Mouse (Mus musculus): ENCODE results near the gene Spag17.

Spag17 gene

DNA sequence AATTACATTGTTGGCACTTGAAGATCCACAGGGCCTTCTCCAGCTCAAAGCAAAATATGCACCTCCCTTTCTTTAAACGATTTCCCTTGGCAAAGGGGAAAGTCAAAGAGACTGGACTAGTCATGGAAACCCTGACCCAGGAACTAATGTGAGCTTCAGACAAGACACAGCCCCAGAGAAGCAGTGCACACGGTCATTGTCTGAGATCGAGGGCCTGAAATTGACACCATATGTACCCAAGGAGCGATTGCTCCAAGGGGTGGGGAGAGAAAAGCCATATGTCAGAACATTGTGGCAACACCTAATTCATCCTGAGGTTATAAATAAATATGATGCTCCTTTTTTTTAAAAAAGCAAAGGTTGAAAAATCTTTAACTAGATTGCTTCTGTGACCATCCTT lies 80.7 kb downstream of the Spag17 start:
- no peak for DNase-seq

DNA sequence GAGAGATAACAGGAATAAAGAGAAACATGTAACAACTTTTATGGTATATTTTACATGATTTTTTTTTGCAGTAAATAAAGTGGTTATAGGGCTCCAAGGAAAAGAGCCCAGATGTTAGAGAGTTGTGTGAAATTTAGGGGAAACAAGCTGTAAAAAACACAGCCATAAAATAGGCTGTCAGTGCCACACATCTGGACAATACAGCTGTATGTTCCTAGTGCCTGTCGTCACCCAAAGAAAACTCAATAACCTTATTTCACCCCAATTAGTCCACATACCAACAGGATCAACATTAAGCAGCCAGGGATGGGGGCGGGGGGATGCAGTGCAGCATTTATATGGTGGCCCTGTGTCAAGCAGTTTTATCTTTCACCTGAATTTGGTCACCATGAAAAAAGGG lies 81.1 kb downstream of the Spag17 start:
- no peak for DNase-seq

DNA sequence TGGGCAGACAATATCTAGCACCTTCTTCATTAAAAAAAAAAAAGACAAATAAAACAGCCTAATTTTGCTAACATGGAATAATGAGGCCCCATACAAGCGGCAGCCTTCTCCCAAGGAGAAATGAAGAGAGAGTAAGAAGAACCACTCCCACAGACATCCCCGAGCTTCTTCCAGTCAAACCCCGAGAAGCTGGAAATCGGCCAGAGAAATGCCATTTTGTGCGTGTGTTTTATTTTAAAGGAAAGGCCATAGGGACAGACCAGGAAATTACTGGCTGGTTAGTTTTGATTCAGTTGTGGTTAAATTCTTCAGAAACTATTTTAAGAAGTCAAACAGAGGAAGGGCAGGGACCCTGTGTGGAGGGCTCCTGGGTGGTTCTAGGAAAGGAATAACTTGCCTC lies 85.6 kb downstream of the Spag17 start:
- no peak for DNase-seq

DNA sequence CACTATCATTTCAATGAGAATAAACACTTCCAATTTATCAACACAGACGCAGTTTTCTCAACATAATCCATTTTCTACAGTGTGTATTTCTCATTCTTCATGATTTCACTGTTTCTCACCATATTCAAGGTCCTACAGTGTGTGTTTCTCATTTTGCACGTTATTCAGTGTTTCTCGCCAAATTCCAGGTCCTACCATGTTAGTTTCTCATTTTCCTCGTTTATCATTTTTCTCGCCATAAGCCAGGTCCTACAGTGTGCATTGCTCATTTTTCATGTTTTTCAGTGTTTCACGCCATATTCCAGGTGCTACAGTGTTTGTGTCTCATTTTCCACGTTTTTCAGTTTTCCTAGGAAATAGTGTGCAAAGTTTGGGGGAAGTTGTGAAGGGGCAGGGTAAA lies 95.8 kb downstream of the Spag17 start:
- DNase-seq, result no peak

DNA sequence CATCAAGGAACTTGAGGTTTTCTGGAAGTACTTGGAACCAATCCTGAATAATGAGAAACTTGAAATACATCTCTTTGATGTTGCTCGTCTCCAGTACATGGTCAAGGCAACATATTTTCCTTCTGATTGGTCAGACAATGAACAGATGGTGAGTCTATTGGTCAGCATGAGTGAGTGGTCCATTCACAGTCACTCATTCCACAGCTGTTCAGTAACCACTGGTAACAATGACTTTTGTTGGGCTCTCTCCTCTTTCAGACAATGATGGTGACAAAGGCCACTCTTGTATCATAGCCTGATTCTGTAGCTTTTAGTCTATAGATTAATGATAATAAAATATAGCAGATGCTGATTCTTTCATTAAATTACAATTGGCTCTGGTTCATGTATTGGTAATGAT lies 119.5 kb downstream of the Spag17 start:
- no peak for DNase-seq

DNA sequence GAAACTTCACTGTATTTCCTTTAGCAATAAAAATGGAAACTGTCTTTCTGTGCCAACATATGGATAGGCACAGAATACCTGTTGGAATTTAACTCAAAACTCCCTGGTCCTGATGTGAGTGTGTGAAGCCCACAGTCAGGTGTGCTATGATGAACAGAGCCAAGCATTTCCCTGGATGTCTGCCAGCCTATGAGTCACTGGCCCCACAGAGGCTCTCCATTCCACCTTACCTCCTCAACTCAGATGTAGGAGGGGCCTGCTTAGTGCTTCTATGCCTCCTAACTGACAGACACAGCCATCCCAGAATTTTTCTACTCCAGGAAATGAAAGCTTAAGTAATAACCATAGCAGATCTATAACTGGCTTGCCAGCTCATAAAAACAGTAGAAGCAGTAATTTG lies 124.6 kb downstream of the Spag17 start:
- DNase-seq, result no peak

DNA sequence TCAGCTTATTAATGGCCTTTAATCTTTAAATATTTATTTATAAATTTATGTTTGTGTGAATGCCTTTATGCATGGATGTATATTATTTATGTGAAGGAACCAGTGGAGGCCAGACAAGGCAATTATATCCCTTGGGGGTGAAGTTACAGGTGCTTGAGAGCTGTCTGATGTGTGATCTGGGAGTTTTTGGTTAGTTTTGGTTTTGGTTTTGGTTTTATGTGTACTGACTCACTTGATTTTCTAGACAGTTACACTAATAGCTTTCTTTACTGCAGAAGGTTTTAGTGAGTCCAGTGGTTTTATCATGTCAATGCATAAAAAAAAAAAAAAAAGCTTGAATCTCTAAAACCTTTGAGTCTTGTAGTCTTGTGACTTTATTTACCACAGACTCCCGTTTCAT lies 128.9 kb downstream of the Spag17 start:
- DNase-seq, result no peak

DNA sequence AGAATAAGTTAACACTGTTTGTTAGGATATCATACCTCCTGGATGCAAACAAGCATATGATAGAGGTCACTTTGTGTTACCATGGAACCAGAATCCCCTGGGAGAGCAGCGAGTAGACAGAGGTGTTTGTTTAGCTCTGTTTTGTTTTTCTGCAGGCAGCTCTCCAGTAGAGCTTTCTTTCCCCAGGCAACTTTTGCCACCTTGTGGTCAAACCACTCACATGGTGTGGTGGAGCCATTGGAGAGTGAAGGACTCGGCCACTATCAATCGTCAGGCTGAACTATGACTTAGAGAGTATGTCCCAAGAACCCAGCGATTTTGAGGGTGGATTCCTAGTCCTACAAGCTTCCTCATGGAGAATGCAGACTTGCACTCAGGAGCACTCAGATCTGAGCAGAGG lies 146.1 kb downstream of the Spag17 start:
- DNase-seq, result peak; percentile 22

DNA sequence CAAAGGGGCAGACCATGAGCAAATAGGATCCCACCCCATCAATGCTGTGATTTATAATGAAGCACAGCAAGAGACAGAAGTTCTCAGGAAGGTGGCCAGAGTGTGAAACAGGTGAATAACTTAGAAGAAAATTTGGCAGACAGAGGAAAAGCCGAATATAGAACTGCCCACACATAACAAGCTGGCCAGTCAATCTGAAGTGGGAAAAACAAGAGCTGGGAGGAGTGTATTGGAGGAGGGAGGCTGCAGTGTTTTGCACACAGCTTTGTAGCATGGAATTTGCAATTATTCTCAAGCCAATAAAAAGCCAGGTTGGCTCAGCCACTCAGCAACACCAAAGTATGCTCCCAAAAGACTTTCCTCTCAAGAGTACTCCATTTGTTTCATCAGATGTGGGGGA lies 147.8 kb downstream of the Spag17 start:
- no peak for DNase-seq

DNA sequence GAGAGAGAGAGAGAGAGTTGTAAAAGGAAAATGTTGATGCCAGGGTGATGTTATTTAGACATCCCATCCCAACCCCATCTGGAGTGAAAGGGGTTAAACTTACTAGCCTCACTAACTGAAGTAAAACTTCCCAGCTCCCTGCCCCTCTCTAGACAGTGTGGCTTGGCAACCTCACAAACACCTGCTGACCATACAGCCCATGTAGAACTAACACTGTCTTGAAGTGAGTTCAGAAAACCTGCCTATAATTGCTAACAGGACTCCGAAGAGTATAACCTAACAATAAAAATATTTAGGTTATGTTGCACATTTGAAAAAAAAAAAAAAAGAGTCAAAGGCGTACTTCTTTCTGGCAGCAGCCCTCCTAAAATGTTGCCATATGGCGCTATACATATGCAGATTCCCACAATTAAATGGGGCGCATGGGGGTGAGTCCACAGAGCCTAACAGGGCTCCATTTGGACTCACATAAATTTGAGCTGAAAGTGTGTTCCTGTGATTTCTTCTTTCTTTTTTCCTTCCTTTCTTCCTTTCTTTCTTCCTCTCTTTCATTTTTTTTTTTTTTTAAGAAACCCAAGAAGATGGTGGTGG lies 149.3 kb downstream of the Spag17 start:
- no peak for DNase-seq

DNA sequence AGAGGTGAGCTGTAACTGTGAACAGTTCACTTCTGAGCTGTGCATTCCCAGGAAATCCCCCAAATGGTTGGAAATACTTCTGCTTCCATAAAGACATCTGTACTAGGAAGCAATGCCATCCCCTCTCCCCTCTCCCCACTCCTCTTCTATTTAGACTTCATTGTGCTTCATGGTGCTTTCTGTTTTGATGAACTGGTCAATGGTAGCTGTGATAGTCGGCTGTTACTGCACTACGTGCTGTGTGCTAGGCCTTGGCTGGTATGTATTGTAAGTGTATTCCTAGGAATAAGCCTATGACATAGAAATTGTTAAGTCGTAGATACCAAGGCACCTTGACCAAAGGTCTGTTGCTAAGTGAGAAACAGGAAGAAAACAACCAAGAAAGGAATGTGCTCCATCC lies 149.9 kb downstream of the Spag17 start:
- no peak for DNase-seq

DNA sequence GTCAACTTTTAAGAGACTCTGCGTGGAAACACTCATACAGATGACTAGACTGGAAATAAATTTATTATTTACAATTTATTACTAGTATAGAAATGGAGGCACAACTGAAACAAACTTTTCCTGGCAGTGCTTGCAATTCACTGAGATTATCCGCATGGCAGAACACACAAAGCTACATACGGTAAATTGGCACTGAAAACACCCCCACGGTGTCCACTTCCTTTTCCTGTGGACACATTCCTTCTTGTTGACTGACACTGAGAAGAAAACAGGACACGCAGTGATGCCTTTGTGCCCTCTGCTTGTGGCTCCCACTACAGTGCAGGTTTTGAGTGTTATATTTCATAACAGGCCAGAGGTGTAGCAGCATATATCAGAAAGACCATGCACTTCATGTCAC lies 151.6 kb downstream of the Spag17 start:
- no peak for DNase-seq

DNA sequence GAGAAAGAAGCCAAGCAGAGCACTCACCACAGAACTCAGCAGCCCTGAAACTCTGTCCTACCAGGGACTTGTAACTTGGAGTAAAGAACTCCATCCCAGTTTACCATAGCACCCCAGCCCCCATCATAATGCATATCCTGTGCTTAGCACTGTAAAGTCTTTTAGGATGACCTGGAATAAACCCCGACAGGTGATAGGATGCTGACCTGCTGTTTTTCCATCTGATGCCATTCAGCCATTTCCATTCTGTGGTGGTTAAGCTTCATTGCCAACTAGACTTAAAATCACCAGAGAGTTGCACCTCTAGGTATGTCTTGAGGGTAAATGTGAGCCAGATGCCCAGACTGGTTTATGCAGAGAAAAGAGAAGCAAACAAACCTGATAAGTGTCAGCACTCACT lies 189.2 kb downstream of the Spag17 start:
- DNase-seq, result no peak

DNA sequence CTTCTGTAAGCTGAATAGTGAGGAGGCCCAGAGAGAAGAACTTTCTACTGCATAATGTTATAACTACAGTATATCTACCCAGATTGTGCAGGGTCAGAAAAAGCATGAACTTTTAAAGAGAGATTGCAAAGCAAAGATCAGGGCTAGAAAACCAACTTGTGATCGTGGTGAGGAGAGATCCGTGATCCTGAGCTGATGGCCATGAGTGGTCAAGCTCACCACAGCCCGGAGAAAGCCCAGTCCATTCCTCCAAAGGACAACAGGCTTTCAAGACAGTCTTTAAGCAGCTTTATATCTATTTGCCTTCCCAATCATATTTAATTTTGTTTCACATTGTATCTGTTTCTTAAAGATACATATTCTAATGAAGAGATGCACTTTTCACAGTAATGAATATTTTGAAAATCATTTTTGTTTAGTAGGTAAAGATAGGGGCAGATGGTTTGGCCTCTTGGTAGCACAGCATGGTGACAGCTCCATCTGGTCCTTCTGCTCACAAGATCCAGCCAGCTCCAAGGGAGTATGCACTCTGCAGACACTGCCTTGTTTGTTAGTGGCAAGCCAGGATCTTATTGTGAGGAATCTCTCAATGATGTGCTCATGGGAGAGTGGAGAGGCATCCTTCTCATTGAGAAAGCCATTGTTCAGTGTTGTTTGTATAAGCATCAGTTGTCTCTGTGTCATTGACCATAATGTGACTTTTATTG lies 217.3 kb downstream of the Spag17 start:
- DNase-seq, result no peak

DNA sequence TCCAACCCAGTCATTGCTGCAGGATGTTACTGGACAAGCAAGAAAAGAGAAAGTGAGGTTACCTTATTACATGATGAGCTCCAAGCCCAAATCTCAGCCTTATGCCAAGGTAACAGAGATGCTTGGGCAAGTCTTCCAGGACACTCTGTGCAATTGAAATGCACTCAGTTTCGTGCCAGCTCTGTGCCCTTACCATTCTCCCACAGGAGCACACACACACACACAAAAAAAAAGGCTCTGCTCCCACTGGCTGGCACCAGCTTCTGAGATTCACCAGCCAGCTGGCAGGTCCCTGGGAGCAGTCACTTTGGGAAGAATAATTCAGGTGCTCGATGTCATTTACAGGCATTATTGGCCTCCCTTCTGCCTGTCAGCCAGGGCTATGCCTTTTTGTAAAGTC lies 221.5 kb downstream of the Spag17 start:
- DNase-seq, result no peak

DNA sequence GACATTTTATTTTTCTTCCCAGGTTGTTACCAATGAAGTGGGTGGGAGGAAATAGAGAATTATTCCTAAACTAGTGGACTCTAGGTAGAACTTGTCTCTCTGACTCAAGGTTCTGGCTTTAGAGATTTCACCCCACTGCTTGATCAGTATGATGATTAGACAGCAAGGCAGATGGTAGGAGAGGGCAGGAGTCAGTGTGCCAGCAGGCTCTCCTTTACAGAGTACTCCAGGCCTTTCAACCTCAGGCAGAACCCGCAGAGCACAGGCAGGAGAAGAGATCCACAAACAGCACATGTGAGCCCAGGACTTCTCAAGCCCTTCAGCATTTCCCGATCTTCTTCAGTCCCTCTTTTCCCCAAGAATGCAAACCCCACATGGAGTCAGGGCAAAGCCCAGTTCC lies 233.5 kb downstream of the Spag17 start:
- DNase-seq, result no peak

DNA sequence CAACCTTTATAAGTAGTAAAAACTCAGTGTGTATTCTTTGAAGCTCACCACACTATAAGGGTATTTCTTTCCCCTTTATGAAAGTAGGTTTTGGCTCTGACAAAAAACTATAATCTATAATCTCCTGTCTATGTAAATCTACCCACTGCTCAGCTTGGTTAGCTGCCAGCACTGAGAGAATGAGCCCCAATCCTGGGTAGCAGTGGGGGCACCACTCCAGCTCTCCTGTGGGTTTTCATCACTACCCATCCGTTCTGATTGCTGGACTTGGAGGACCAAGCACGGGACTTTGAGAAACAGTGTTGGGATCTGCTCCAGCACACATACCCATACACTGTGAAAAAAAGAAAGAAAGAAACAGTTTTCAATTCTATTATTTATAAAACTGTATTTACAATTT lies 236.8 kb downstream of the Spag17 start:
- no peak for DNase-seq

DNA sequence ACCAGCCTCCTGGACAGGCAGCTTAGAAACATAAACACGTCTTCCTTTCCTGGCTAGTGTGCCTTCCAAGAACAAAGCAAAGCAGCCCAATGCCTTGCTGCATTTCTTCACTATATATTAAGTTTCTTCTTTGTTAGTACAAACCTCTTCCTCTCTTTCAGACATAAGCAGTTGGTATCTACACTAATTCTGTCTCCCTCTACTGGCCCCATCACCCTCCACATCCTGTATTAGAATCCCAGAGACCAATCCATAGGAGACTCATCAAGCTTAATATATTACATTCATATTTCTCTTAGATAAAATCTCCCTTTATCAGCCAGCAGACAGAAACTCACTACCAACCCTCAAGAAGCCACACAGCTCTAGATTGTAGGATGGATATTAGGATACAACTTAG lies 237.2 kb downstream of the Spag17 start:
- no peak for DNase-seq

DNA sequence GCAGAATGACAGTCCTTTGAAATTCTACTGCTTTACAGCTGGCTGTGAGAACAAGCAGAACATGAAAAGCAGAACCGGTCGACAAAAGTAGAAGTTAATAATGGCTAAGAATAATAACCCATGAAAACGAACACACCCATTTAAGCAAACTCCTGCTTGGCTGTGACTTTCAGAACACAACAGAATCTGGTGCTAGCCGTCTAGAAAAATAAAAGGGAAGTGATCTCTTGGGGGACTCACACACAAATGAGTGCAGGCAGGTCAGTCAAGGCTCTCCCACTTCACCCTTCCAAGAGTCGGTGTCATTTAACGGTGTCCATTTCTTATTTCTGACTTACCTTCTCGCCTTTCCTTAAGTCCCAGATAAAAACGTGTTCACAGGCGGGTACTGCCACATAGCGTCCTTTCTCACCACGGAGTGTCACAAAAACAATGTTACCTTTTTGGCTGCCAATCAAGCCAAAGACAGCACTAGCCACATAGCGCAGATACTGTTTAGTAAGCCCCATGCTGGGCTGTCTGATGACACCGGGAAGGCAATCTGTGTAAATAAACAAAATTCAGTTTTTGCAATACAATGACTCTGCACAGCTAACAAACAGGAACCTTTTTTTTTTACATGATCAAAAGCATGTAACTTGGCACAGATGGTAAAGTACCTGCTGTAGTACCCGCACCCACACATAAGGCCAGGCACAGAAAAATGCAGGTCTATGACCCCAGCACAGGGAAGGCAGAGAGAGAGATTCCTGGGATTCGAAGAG lies 275.7 kb downstream of the Spag17 start:
- no peak for DNase-seq

DNA sequence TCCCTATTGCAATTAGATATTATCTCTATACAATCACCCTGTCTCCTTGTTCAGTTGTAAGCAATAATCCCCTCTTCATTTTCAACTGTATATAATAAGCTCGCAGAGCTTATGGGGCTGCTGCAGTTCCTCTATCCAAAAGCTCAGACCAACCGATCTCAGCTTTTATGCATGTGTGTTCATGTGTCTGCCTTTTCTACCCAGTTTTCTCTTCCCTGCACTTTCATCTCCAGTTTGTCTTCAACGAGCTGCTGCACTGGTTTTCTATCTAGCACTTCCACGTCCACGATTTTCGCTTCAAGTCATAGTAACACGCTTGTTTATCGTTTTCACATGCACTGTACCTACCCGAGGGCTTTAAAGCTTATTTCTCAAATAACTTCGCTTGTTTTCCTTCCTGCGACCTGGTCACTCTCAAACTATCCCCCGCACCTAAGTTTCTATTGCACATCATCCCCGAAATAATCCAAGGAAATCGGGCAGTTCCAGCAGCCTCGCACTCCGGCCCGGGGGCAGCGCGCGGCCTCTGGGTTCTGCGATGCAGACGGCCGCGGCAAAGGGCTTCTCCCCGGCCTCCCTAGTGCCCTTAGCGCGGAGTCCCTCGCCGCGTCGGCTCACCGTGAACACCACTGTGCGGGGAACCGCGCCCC lies 276.6 kb downstream of the Spag17 start:
- DNase-seq, result no peak

DNA sequence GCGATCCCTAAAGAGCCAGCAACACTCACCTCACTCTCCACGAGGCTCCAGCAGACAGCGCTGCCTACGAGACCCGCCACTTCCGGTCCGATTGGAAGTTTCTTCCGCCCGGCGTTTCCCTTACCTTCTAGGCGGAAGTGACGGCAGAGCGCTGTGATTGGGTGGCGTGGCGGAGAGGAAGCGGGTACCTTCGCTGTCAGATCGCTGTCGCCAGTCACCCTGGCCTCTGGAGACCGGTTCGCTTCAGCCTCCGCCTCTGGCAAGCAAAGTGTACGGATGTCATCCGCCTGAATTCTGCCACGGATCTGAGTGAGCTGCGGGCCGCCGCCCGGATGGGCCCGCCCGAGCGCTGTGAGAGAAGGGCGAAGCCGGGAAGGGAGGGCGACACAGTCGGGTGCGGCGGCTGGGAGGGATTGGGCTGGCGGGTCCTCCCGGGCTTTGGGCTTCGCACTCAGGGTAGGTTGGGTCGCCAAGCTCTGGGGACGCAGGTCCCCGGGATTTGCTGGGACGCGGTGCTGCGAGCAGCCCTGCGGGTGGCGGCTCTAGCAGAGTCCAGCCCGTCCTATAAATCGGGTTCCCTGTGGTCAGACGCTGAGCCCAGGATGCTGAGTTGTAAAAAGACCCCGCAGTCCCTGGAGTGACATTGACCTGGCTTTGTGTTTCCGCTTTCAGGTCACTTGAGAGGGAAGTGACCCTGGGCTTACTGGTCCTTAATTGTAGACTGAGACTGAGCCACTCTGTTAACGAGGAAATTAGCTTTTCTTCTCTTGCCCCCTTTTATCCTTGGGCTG lies 277.3 kb downstream of the Spag17 start, which contains the start of the genes Gdap2 and Wdr3:
Gene Gdap2 (plus strand): TSS at position 67 of the 791 bp plus-strand sequence.
Gene Wdr3 (minus strand): TSS at position 93 of the 791 bp plus-strand sequence.
- peak; percentile 98 for DNase-seq

DNA sequence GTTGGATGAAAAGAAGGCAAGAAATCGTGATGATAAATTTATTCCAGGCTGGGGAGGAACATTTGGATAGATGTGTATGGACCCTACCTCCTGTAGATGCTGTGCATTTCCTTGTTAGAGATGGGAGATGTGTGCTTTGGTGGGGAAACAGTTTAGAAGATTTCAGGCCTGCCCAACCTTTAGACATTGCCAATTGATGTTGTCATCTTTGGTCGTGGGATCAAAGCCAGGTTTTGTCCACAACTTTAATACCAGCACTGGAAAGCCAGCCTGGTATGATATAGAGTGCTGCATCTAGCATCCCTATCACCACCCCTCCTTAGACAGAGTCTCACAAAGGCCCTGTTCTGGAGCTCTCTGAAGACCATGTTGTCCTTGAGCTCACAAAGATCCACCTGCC lies 278.4 kb downstream of the Spag17 start:
- DNase-seq, result no peak

DNA sequence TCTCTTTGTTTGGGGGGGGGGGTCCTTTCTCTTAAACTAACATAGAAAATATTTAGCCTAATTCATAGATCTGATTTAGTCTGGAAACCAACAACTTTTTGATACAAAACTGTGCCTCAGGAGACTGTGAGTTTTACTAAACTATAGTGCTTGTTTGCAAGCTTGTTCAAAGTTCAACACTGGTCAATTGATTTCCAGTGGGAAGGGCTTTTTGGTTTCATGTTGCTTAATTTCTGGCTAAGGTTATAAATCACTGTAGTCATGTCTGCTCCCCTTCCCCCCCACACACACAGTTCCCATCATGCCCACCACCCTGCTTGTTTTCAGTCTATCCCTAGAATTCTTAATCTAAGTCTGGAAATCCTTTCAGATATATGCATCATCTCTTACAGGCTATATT lies 279.8 kb downstream of the Spag17 start:
- DNase-seq, result no peak
